Mouse (Mus musculus): ENCODE results near the gene Rab11fip5. TPM values are rescaled to one million over a fixed set of nuclear protein-coding genes. Genes with fewer than 3 reads are reported as not detected.

The Rab11fip5 gene
- polyA plus RNA-seq, 1 experiment from 2014 or later: 5.8 TPM

GRCm38 (mm10) chr6:85339273-85339901 lies 35.0 kb downstream of the Rab11fip5 start:
- Histone ChIP-seq H3K4me1 (replicated peaks) (peaks cover 13% of the 10 kb centered on the region), H3K27ac (no peak overlapping the region), H3K36me3 (no peaks in the 10 kb centered on the region), H3K4me3 (no peak overlapping the region), H3K9me3 (no peaks in the 10 kb centered on the region), H3K27me3 (ENCODE audit: insufficient read depth, poor library complexity, severe bottlenecking) (peaks cover 63% of the 10 kb centered on the region)
- DNase-seq (ENCODE audit: low spot score): no peak
- WGBS: 75% methylated on average over 1 of the region's 1 CpGs

GRCm38 (mm10) chr6:85336944-85337343 lies 37.5 kb downstream of the Rab11fip5 start:
- no peaks in the 10 kb centered on the region for H3K9me3 ChIP-seq
- H3K27ac ChIP-seq: no peak overlapping the region
- H3K36me3 ChIP-seq: no peaks in the 10 kb centered on the region
- 84% methylated on average over 9 of the region's 9 CpGs for whole genome bisulfite sequencing
- no peak overlapping the region for H3K4me3 ChIP-seq
- peaks cover 28% of the 10 kb centered on the region for H3K4me1 ChIP-seq (replicated peaks)
- no peak for DNase-seq (ENCODE audit: low spot score)
- peaks cover 56% of the 10 kb centered on the region for H3K27me3 ChIP-seq (ENCODE audit: insufficient read depth, poor library complexity, severe bottlenecking)

DNA sequence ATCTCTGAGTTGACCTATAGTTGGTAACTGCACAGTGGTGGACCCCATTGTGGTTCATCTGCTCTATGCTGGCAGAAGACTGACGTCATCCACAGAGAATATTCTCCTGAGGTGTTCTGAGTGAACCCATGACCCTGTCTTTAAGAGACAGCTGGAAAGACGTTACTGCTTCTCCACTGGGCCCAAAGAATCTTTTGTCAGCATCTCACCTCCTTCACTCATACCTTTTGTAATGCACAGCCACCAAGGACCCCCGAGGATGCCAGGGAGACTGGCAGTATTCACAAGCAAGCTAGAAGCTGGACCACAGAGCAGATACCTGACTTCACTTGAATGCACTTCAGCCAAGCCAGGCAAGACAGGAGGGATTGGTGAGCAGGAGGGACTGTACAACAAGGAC lies 39.1 kb downstream of the Rab11fip5 start:
- Histone ChIP-seq H3K27ac (no peak overlapping the region), H3K4me3 (no peak overlapping the region), H3K36me3 (no peaks in the 10 kb centered on the region), H3K27me3 (ENCODE audit: insufficient read depth, poor library complexity, severe bottlenecking) (peaks cover 57% of the 10 kb centered on the region), H3K4me1 (replicated peaks) (peaks cover 33% of the 10 kb centered on the region), H3K9me3 (no peaks in the 10 kb centered on the region)
- WGBS: 48% methylated on average over 3 of the region's 3 CpGs
- no peak for DNase-seq (ENCODE audit: low spot score)

- Histone ChIP-seq H3K4me3 (no peak overlapping the region), H3K36me3 (no peaks in the 10 kb centered on the region), H3K27ac (no peak overlapping the region), H3K9me3 (no peaks in the 10 kb centered on the region), H3K4me1 (replicated peaks) (peaks cover 29% of the 10 kb centered on the region), H3K27me3 (ENCODE audit: insufficient read depth, poor library complexity, severe bottlenecking) (peaks cover 52% of the 10 kb centered on the region)
- WGBS: 50% methylated on average over 5 of the region's 5 CpGs
- peak; percentile 19 for DNase-seq (ENCODE audit: low spot score)
These were observed 39.6 kb downstream of the Rab11fip5 start for GRCm38 (mm10) chr6:85334851-85335250.

- H3K36me3 ChIP-seq: no peaks in the 10 kb centered on the region
- H3K27me3 ChIP-seq (ENCODE audit: insufficient read depth, poor library complexity, severe bottlenecking): peaks cover 50% of the 10 kb centered on the region
- H3K4me1 ChIP-seq (replicated peaks): peaks cover 29% of the 10 kb centered on the region
- peak overlapping the region; percentile 78; the same call in 1 of the 2 replicates for H3K4me3 ChIP-seq
- no peaks in the 10 kb centered on the region for H3K9me3 ChIP-seq
- DNase-seq (ENCODE audit: low spot score): no peak
- no peak overlapping the region for H3K27ac ChIP-seq
These were observed 40.2 kb downstream of the Rab11fip5 start for GRCm38 (mm10) chr6:85334251-85334650.

- Histone ChIP-seq H3K27ac (peak overlapping the region; percentile 96), H3K9me3 (no peaks in the 10 kb centered on the region), H3K4me3 (peak overlapping the region; percentile 78), H3K4me1 (replicated peaks) (peaks cover 29% of the 10 kb centered on the region), H3K27me3 (ENCODE audit: insufficient read depth, poor library complexity, severe bottlenecking) (peaks cover 49% of the 10 kb centered on the region), H3K36me3 (no peaks in the 10 kb centered on the region)
- no peak for DNase-seq (ENCODE audit: low spot score)
- WGBS: 8% methylated on average over 13 of the region's 13 CpGs
These were observed 40.7 kb downstream of the Rab11fip5 start for GRCm38 (mm10) chr6:85333732-85334131.

GRCm38 (mm10) chr6:85333000-85333669 lies 41.3 kb downstream of the Rab11fip5 start, which contains the start of gene Sfxn5:
Gene Sfxn5 (minus strand): TSS chr6:85333422.
- no peaks in the 10 kb centered on the region for H3K9me3 ChIP-seq
- H3K4me1 ChIP-seq (replicated peaks): peaks cover 29% of the 10 kb centered on the region
- peak within 1 kb of the TSS; percentile 78 for H3K4me3 ChIP-seq
- peaks cover 48% of the 10 kb centered on the region for H3K27me3 ChIP-seq (ENCODE audit: insufficient read depth, poor library complexity, severe bottlenecking)
- WGBS: under 1% methylated on average over 49 of the region's 49 CpGs
- DNase-seq (ENCODE audit: low spot score): peak; percentile 95
- H3K36me3 ChIP-seq: no peaks in the 10 kb centered on the region
- peak within 1 kb of the TSS; percentile 96 for H3K27ac ChIP-seq

DNA sequence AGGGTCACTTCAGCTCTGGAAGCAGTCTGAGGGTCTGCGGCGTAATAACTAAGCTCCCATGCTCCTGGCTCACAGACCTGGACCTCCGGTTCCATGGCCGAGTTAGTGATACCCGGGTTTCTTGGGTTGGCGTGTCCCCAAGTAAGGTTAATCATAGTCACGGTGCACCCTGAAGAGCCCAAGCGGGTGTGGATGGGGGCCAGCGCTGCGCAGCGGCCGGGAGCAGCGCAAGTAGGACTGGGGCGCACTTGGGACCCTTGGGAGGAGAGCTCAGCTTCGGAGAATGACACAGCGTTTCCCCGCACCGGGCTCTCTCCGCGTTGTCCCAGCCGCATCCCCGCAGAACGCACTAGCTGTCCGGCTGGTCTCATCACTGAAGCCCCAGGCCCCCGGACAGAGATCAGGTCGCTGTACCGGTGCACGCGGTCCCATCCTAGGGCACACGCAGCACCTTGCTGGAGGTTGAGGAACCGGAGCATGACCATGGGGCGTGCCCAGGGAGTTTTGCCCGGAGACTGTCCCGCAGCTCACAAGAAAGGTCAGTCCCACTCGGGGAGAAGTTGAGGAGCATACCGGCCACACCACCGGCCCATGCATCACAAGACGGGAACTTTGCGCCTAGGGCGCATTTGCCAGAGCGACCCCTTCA lies 42.0 kb downstream of the Rab11fip5 start:
- Histone ChIP-seq H3K36me3 (no peaks in the 10 kb centered on the region), H3K9me3 (no peaks in the 10 kb centered on the region), H3K4me3 (peak overlapping the region; percentile 78), H3K27ac (peak overlapping the region; percentile 96), H3K27me3 (ENCODE audit: insufficient read depth, poor library complexity, severe bottlenecking) (peaks cover 43% of the 10 kb centered on the region), H3K4me1 (replicated peaks) (peaks cover 29% of the 10 kb centered on the region)
- under 1% methylated on average over 41 of the region's 41 CpGs for WGBS
- no peak for DNase-seq (ENCODE audit: low spot score)

DNA sequence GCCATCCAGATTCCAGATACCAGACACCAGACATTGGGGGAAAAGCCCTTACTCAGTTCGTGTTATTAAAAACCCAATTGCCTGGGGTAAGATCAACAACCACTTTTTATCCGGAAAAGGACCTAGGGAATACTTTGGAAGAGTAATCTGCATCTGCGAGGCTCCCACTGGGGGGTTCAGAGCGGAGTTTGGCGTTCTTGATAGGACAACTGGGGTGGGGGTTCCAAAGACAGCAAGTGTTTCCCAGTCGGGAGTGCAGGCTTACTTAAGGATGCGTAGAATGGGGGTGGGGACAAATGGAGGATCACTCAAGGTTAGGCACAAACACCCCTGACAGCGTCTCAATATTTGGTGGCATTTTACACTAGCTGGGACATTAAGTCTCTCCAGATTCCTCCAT lies 42.7 kb downstream of the Rab11fip5 start:
- no peaks in the 10 kb centered on the region for H3K36me3 ChIP-seq

GRCm38 (mm10) chr6:85331221-85331735 lies 43.2 kb downstream of the Rab11fip5 start:
- Histone ChIP-seq H3K4me1 (replicated peaks) (peaks cover 29% of the 10 kb centered on the region), H3K27ac (no peak overlapping the region), H3K27me3 (ENCODE audit: insufficient read depth, poor library complexity, severe bottlenecking) (peaks cover 31% of the 10 kb centered on the region), H3K9me3 (no peaks in the 10 kb centered on the region), H3K4me3 (no peak overlapping the region), H3K36me3 (no peaks in the 10 kb centered on the region)
- 45% methylated on average over 6 of the region's 6 CpGs for WGBS
- no peak for DNase-seq (ENCODE audit: low spot score)

More for the DNA sequence above, 42.7 kb downstream of the Rab11fip5 start:
- H3K4me3 ChIP-seq: peak overlapping the region; percentile 78
- H3K9me3 ChIP-seq: no peaks in the 10 kb centered on the region
- WGBS: 10% methylated on average over 8 of the region's 8 CpGs
- peaks cover 36% of the 10 kb centered on the region for H3K27me3 ChIP-seq (ENCODE audit: insufficient read depth, poor library complexity, severe bottlenecking)
- H3K27ac ChIP-seq: no peak overlapping the region
- no peak for DNase-seq (ENCODE audit: low spot score)
- H3K4me1 ChIP-seq (replicated peaks): peaks cover 29% of the 10 kb centered on the region

DNA sequence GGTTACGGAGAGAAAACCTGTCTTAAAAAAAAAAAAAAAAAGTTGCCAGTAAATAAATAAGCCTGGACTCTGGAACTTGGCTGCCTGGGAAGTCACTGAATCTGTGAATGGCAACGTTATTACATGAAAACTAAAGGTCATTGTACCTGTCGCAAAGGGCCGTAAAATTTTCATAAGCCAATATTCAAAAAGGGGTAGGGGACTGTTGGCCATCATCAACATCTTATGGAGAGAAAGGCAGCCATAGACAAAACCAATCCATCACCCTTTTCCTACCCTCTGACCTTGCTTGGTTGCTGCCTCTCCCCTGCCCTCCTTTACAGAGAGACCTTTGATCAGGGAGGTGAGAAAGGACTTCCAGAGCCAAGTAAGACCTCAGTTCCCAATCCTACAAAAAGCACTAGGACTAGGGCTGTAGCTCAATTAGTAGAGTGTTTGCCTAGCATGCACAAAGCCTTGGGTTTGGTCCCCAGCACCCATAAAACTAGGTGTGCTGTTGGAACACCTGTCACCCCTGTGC lies 44.7 kb downstream of the Rab11fip5 start:
- no peak for DNase-seq (ENCODE audit: low spot score)
- no peaks in the 10 kb centered on the region for H3K36me3 ChIP-seq
- H3K27ac ChIP-seq: no peak overlapping the region
- H3K9me3 ChIP-seq: no peaks in the 10 kb centered on the region
- peaks cover 21% of the 10 kb centered on the region for H3K27me3 ChIP-seq (ENCODE audit: insufficient read depth, poor library complexity, severe bottlenecking)
- WGBS: 90% methylated on average over 4 of the region's 4 CpGs
- no peak overlapping the region for H3K4me3 ChIP-seq
- peaks cover 26% of the 10 kb centered on the region for H3K4me1 ChIP-seq (replicated peaks)

DNA sequence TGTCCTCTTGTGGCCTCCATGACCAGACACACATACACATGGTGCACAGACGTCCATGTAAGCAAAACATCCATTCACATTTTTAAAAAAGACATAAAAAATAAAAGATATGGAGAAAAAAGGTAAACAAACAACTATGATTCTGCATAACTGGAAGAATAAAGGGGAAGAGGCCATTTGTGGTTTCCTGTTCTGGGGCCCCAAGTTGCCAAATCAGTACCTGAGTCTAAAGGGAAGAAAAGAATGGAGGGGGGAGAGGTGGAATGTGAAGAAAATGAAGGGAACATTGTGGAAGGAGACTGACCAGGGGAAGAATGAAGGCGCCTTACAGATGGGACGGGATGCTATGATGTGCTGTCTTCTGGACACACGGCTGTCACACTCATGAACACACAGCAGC lies 47.9 kb downstream of the Rab11fip5 start:
- peaks cover 7% of the 10 kb centered on the region; the same call in 1 of the 2 replicates for H3K4me1 ChIP-seq (replicated peaks)
- WGBS: 79% methylated on average over 4 of the region's 4 CpGs
- no peak overlapping the region for H3K4me3 ChIP-seq
- no peak for DNase-seq (ENCODE audit: low spot score)
- no peak overlapping the region for H3K27ac ChIP-seq
- no peaks in the 10 kb centered on the region for H3K36me3 ChIP-seq
- peaks cover 9% of the 10 kb centered on the region for H3K27me3 ChIP-seq (ENCODE audit: insufficient read depth, poor library complexity, severe bottlenecking)
- H3K9me3 ChIP-seq: no peaks in the 10 kb centered on the region

DNA sequence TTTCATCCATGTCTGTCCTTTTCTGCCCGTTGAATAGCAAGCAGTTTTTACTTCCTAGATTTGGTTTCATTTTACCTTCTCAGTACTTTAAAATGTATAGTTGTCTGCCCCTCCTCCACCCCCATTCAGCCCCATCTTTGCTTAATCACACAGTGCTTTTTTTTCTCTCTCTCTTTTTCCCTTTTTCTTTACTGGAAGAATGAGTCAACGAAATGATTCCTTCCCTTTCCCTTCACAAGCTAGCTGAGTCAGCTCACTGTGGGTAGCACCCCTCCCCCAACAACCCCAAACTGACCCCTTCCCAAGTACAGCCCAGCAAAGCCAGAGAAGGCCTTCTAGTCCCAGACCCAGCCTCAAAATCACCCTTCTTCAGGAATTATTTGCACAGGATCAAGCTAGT lies 49.3 kb downstream of the Rab11fip5 start:
- WGBS: 54% methylated on average over 2 of the region's 2 CpGs
- Histone ChIP-seq H3K4me3 (no peak overlapping the region), H3K27ac (no peak overlapping the region), H3K36me3 (no peaks in the 10 kb centered on the region), H3K27me3 (ENCODE audit: insufficient read depth, poor library complexity, severe bottlenecking) (no peaks in the 10 kb centered on the region), H3K9me3 (no peaks in the 10 kb centered on the region), H3K4me1 (replicated peaks) (peaks cover 13% of the 10 kb centered on the region)
- no peak for DNase-seq (ENCODE audit: low spot score)
